Mouse (Mus musculus) forebrain, postnatal 0 days (tissue): ENCODE data around the gene Zbtb20. TPM values are rescaled to one million over a fixed set of nuclear protein-coding genes. Genes with fewer than 3 reads are reported as not detected.

ENCODE experiments used
- ATAC-seq: fragments of 200-750 bp; cut with Nextera tagmentation; 2 replicates; pipeline ENCODE4 v1.8.0; 2017; ENCODE audit warnings: mild to moderate bottlenecking, moderate library complexity
- DNase-seq: peaks from one replicate; pipeline ENCODE4 v3.0.0-alpha.2; 2015
- H3K27ac ChIP-seq: fragments of 300-500 bp; sonication (generic); 2 replicates; pipeline ENCODE4 v1.5.1; 2014; ENCODE audit warnings: low read depth, mild to moderate bottlenecking, antibody characterized with exemption, low read length, moderate library complexity, mixed read lengths
- H3K27me3 ChIP-seq: fragments of 300-500 bp; sonication (generic); 2 replicates; pipeline ENCODE4 v1.6.1; 2014; ENCODE audit warnings: mild to moderate bottlenecking, low read length, mixed read lengths; ENCODE audit not compliant: insufficient read depth
- H3K36me3 ChIP-seq: fragments of 300-500 bp; sonication (generic); 2 replicates; pipeline ENCODE4 v1.6.1; 2014; ENCODE audit warnings: mild to moderate bottlenecking, moderate library complexity; ENCODE audit not compliant: insufficient read depth
- H3K4me1 ChIP-seq: fragments of 300-500 bp; sonication (generic); 2 replicates; pipeline ENCODE4 v1.6.1; 2014; ENCODE audit warnings: antibody characterized with exemption; ENCODE audit not compliant: insufficient read depth
- H3K4me2 ChIP-seq: fragments of 300-500 bp; sonication (generic); 2 replicates; pipeline ENCODE4 v1.6.1; 2014; ENCODE audit warnings: low read depth, mild to moderate bottlenecking, moderate library complexity
- H3K4me3 ChIP-seq: fragments of 300-500 bp; sonication (generic); 2 replicates; pipeline ENCODE4 v1.5.1; 2014; ENCODE audit warnings: low read depth, low read length, mixed read lengths
- H3K9ac ChIP-seq: fragments of 300-500 bp; sonication (generic); 2 replicates; pipeline ENCODE4 v1.6.1; 2014; ENCODE audit warnings: mild to moderate bottlenecking
- H3K9me3 ChIP-seq: fragments of 300-500 bp; sonication (generic); 2 replicates; pipeline ENCODE4 v1.6.1; 2016; ENCODE audit warnings: low read length
- CTCF ChIP-seq: sonication (generic); IDR thresholded peaks from 2 replicates; pipeline ENCODE4 v1.5.1; 2016; ENCODE audit warnings: antibody characterized with exemption, control low read depth, low read depth
- WGBS: fragments of 180-500 bp; shearing (Covaris S2); extraction: QIAGEN DNeasy Blood & Tissue Kit; methylation state at CpG from one replicate; pipeline ENCODE4 v1.1.7; 2014; 5-methylcytosine and 5-hydroxymethylcytosine counted together
- polyA plus RNA-seq: library from polyadenylated mRNA; unstranded; fragments of >200 nt; fragmentation: Nextera tagmentation; extraction: Ambion mirVana; gene quantifications from 2 replicates; pipeline ENCODE4 v1.2.1, GENCODE M21; 2015
- total RNA-seq: library from RNA; depleted of rRNA; stranded (reverse); fragments of >200 nt; gene quantifications from 2 replicates; pipeline ENCODE4 v1.2.3, GENCODE M21; 2014

Gene Zbtb20
- total and polyA plus RNA-seq, 2 experiments from 2014 or later, result 63.4 to 90.9 TPM

- 77% methylated on average over 5 of the region's 5 CpGs for WGBS
- no peak for DNase-seq
- TF ChIP-seq CTCF, result no peak
- Histone ChIP-seq H3K4me2 (no peak overlapping the region), H3K4me3 (no peak overlapping the region), H3K27me3 (no peaks in the 10 kb centered on the region), H3K9ac (no peak overlapping the region), H3K4me1 (no peaks in the 10 kb centered on the region), H3K27ac (no peak overlapping the region), H3K9me3 (no peaks in the 10 kb centered on the region), H3K36me3 (no peaks in the 10 kb centered on the region)
- no peak for ATAC-seq
Measured at GRCm38 (mm10) chr16:43072818-43073594, 197.3 kb downstream of the Zbtb20 start.

- Histone ChIP-seq H3K4me2 (no peak overlapping the region), H3K9me3 (no peaks in the 10 kb centered on the region), H3K27ac (no peak overlapping the region), H3K4me1 (0 out of 2 replicates have a peak, but pooled peaks cover 7% of the 10 kb centered on the region), H3K27me3 (no peaks in the 10 kb centered on the region), H3K9ac (no peak overlapping the region), H3K4me3 (no peak overlapping the region), H3K36me3 (no peaks in the 10 kb centered on the region)
- DNase-seq, result peak; percentile 60
- peak; percentile 58 for ATAC-seq
- no peak for TF ChIP-seq CTCF
- 36% methylated on average over 2 of the region's 2 CpGs for whole genome bisulfite sequencing
Measured at GRCm38 (mm10) chr16:43080403-43080802, 204.7 kb downstream of the Zbtb20 start.

- DNase-seq (peak; percentile 58), ATAC-seq (peak; percentile 76)
- Histone ChIP-seq H3K4me3 (no peak overlapping the region), H3K36me3 (no peaks in the 10 kb centered on the region), H3K4me1 (0 out of 2 replicates have a peak, but pooled peaks cover 7% of the 10 kb centered on the region), H3K27me3 (no peaks in the 10 kb centered on the region), H3K9ac (no peak overlapping the region), H3K4me2 (no peak overlapping the region), H3K27ac (0 out of 2 replicates have a peak overlapping the region, but pooled peaks have one; percentile 21), H3K9me3 (no peaks in the 10 kb centered on the region)
- WGBS, result 46% methylated on average over 5 of the region's 5 CpGs
- TF ChIP-seq CTCF, result no peak
Measured at GRCm38 (mm10) chr16:43080923-43081702, 205.4 kb downstream of the Zbtb20 start.

- Histone ChIP-seq H3K4me1 (0 out of 2 replicates have a peak, but pooled peaks cover 7% of the 10 kb centered on the region), H3K27ac (peak overlapping the region; percentile 16; the same call in 1 of the 2 replicates), H3K36me3 (no peaks in the 10 kb centered on the region), H3K9me3 (no peaks in the 10 kb centered on the region), H3K4me2 (no peak overlapping the region), H3K9ac (no peak overlapping the region), H3K27me3 (no peaks in the 10 kb centered on the region), H3K4me3 (no peak overlapping the region)
- DNase-seq, result no peak
- no peak for ATAC-seq
- TF ChIP-seq CTCF, result no peak
- 69% methylated on average over 6 of the region's 6 CpGs for WGBS
Measured at GRCm38 (mm10) chr16:43081995-43082394, 206.3 kb downstream of the Zbtb20 start.

- WGBS, result 78% methylated on average over 5 of the region's 5 CpGs
- no peak for ATAC-seq
- 0 out of 2 replicates have a peak, but pooled peaks cover 7% of the 10 kb centered on the region for H3K4me1 ChIP-seq
Measured at GRCm38 (mm10) chr16:43082801-43083200, 207.1 kb downstream of the Zbtb20 start.

GRCm38 (mm10) chr16:43090188-43090587, 214.5 kb downstream of the Zbtb20 start:
- no peak for TF ChIP-seq CTCF
- WGBS, result 63% methylated on average over 3 of the region's 3 CpGs
- Histone ChIP-seq H3K9me3 (no peaks in the 10 kb centered on the region), H3K9ac (no peak overlapping the region), H3K36me3 (no peaks in the 10 kb centered on the region), H3K4me3 (no peak overlapping the region), H3K27me3 (no peaks in the 10 kb centered on the region), H3K27ac (no peak overlapping the region), H3K4me2 (no peak overlapping the region), H3K4me1 (no peaks in the 10 kb centered on the region)
- ATAC-seq, result peak; percentile 56
- DNase-seq, result peak; percentile 32

More at GRCm38 (mm10) chr16:43082801-43083200, 207.1 kb downstream of the Zbtb20 start:
- Histone ChIP-seq H3K9ac (no peak overlapping the region), H3K36me3 (no peaks in the 10 kb centered on the region), H3K27ac (no peak overlapping the region), H3K9me3 (no peaks in the 10 kb centered on the region), H3K4me3 (no peak overlapping the region), H3K27me3 (no peaks in the 10 kb centered on the region), H3K4me2 (no peak overlapping the region)
- no peak for DNase-seq
- TF ChIP-seq CTCF, result no peak

- H3K27me3 ChIP-seq, result no peaks in the 10 kb centered on the region
- no peaks in the 10 kb centered on the region for H3K4me1 ChIP-seq
- WGBS, result 80% methylated on average over 1 of the region's 1 CpGs
- no peak overlapping the region for H3K9ac ChIP-seq
- DNase-seq (no peak), ATAC-seq (no peak)
- no peaks in the 10 kb centered on the region for H3K9me3 ChIP-seq
- H3K36me3 ChIP-seq, result no peaks in the 10 kb centered on the region
- H3K4me3 ChIP-seq, result no peak overlapping the region
- H3K27ac ChIP-seq, result no peak overlapping the region
- no peak for TF ChIP-seq CTCF
- H3K4me2 ChIP-seq, result no peak overlapping the region
Measured at GRCm38 (mm10) chr16:43094161-43094560, 218.5 kb downstream of the Zbtb20 start.
